Mouse (Mus musculus) hindbrain, postnatal 0 days (tissue): ENCODE data around the gene Camsap1. TPM values are rescaled to one million over a fixed set of nuclear protein-coding genes. Genes with fewer than 3 reads are reported as not detected.
A peak's percentile ranks its signal among the peaks of the same experiment; 100 is the strongest.

Source experiments
- ATAC-seq: fragments of 200-750 bp; cut with Nextera tagmentation; 2 replicates; pipeline ENCODE4 v1.8.0; 2017; ENCODE audit warnings: mild to moderate bottlenecking, moderate TSS enrichment, moderate library complexity
- DNase-seq: peaks from one replicate; pipeline ENCODE4 v3.0.0-alpha.2; 2015; ENCODE audit warnings: low spot score
- H3K27ac ChIP-seq: fragments of 300-500 bp; sonication (generic); 2 replicates; pipeline ENCODE4 v1.5.1; 2014; ENCODE audit warnings: mild to moderate bottlenecking
- H3K27me3 ChIP-seq: fragments of 300-500 bp; sonication (generic); 2 replicates; pipeline ENCODE4 v1.6.1; 2014; ENCODE audit warnings: low read length, mixed read lengths; ENCODE audit not compliant: insufficient read depth
- H3K36me3 ChIP-seq: fragments of 300-500 bp; sonication (generic); 2 replicates; pipeline ENCODE4 v1.6.1; 2014; ENCODE audit warnings: low read length, mixed read lengths; ENCODE audit not compliant: insufficient read depth
- H3K4me1 ChIP-seq: fragments of 300-500 bp; sonication (generic); 2 replicates; pipeline ENCODE4 v1.6.1; 2014; ENCODE audit warnings: antibody characterized with exemption, low read length, mixed read lengths; ENCODE audit not compliant: insufficient read depth
- H3K4me2 ChIP-seq: fragments of 300-500 bp; sonication (generic); 2 replicates; pipeline ENCODE4 v1.6.1; 2014; ENCODE audit warnings: low read depth, mild to moderate bottlenecking, low read length, moderate library complexity, mixed read lengths
- H3K4me3 ChIP-seq: fragments of 300-500 bp; sonication (generic); 2 replicates; pipeline ENCODE4 v1.5.1; 2014; ENCODE audit warnings: low read length
- H3K9ac ChIP-seq: fragments of 300-500 bp; sonication (generic); replicated peaks from 2 replicates; pipeline ENCODE4 v1.6.1; 2014; ENCODE audit warnings: mild to moderate bottlenecking, low read length, moderate library complexity, mixed read lengths
- H3K9me3 ChIP-seq: fragments of 300-500 bp; sonication (generic); 2 replicates; pipeline ENCODE4 v1.6.1; 2016; ENCODE audit warnings: low read length, mixed read lengths
- CTCF ChIP-seq: IDR thresholded peaks from 2 replicates; pipeline ENCODE4 v1.5.1; 2016; ENCODE audit warnings: antibody characterized with exemption, control low read depth, low read depth
- WGBS: fragments of 180-500 bp; shearing (Covaris S2); extraction: QIAGEN DNeasy Blood & Tissue Kit; methylation state at CpG from one replicate; pipeline ENCODE4 v1.1.7; 2014; 5-methylcytosine and 5-hydroxymethylcytosine counted together
- polyA plus RNA-seq: library from polyadenylated mRNA; unstranded; fragments of >200 nt; fragmentation: Nextera tagmentation; extraction: Ambion mirVana; gene quantifications from 2 replicates; pipeline ENCODE4 v1.2.1, GENCODE M21; 2015
- total RNA-seq: library from RNA; depleted of rRNA; stranded (reverse); fragments of >200 nt; gene quantifications from 2 replicates; pipeline ENCODE4 v1.2.3, GENCODE M21; 2014

Camsap1 gene
- total and polyA plus RNA-seq, 2 experiments from 2014 or later = 56.8 to 106 TPM

- Histone ChIP-seq H3K4me3 (no peak overlapping the region), H3K4me2 (no peak overlapping the region), H3K27me3 (no peaks in the 10 kb centered on the region), H3K36me3 (peaks cover 4% of the 10 kb centered on the region), H3K9ac (no peak overlapping the region), H3K9me3 (no peaks in the 10 kb centered on the region), H3K4me1 (peaks cover 6% of the 10 kb centered on the region; the same call in 1 of the 2 replicates), H3K27ac (no peak overlapping the region)
- no peak for TF ChIP-seq CTCF
- DNase-seq (peak; percentile 18), ATAC-seq (no peak)
- 51% methylated on average over 3 of the region's 3 CpGs for WGBS
Measured at GRCm38 (mm10) chr2:25919972-25920371, 63.1 kb downstream of the Camsap1 start.

- H3K4me3 ChIP-seq = no peak overlapping the region
- WGBS = 78% methylated on average over 2 of the region's 2 CpGs
- no peaks in the 10 kb centered on the region for H3K36me3 ChIP-seq
- H3K9ac ChIP-seq = no peak overlapping the region
- 0 out of 2 replicates have a peak overlapping the region, but pooled peaks have one; percentile 1 for H3K27ac ChIP-seq
- no peak for DNase-seq
- TF ChIP-seq CTCF = no peak
- H3K4me2 ChIP-seq = no peak overlapping the region
- no peaks in the 10 kb centered on the region for H3K9me3 ChIP-seq
- no peak for ATAC-seq
- H3K27me3 ChIP-seq = no peaks in the 10 kb centered on the region
- peaks cover 6% of the 10 kb centered on the region; the same call in 1 of the 2 replicates for H3K4me1 ChIP-seq
Measured at GRCm38 (mm10) chr2:25918408-25918807, 64.7 kb downstream of the Camsap1 start.

- TF ChIP-seq CTCF = no peak
- ATAC-seq (no peak), DNase-seq (no peak)
- no peaks in the 10 kb centered on the region for H3K27me3 ChIP-seq
- no peak overlapping the region for H3K27ac ChIP-seq
- no peak overlapping the region for H3K4me2 ChIP-seq
- H3K36me3 ChIP-seq = no peaks in the 10 kb centered on the region
- no peaks in the 10 kb centered on the region for H3K9me3 ChIP-seq
- H3K4me1 ChIP-seq = peaks cover 1% of the 10 kb centered on the region; the same call in 1 of the 2 replicates
- 82% methylated on average over 5 of the region's 5 CpGs for WGBS
- H3K4me3 ChIP-seq = no peak overlapping the region
- H3K9ac ChIP-seq = no peak overlapping the region
Measured at GRCm38 (mm10) chr2:25914821-25915220, 68.3 kb downstream of the Camsap1 start.

GRCm38 (mm10) chr2:25914201-25914600 is 68.9 kb downstream of the Camsap1 start:
- no peak overlapping the region for H3K4me3 ChIP-seq
- TF ChIP-seq CTCF = no peak
- no peaks in the 10 kb centered on the region for H3K36me3 ChIP-seq
- no peak for ATAC-seq
- no peak for DNase-seq
- WGBS = 83% methylated on average over 4 of the region's 4 CpGs
- H3K27me3 ChIP-seq = no peaks in the 10 kb centered on the region
- H3K9ac ChIP-seq = no peak overlapping the region
- no peak overlapping the region for H3K4me2 ChIP-seq
- H3K27ac ChIP-seq = no peak overlapping the region
- H3K4me1 ChIP-seq = no peaks in the 10 kb centered on the region
- H3K9me3 ChIP-seq = no peaks in the 10 kb centered on the region

GRCm38 (mm10) chr2:25913247-25913646 is 69.8 kb downstream of the Camsap1 start:
- peak; percentile 57 for DNase-seq

GRCm38 (mm10) chr2:25909872-25910271 is 73.2 kb downstream of the Camsap1 start:
- H3K36me3 ChIP-seq = no peaks in the 10 kb centered on the region
- no peak for ATAC-seq
- H3K4me3 ChIP-seq = no peak overlapping the region
- no peak overlapping the region for H3K27ac ChIP-seq
- no peaks in the 10 kb centered on the region for H3K4me1 ChIP-seq
- H3K9ac ChIP-seq = no peak overlapping the region
- no peak for TF ChIP-seq CTCF
- H3K4me2 ChIP-seq = no peak overlapping the region
- H3K27me3 ChIP-seq = no peaks in the 10 kb centered on the region
- no peaks in the 10 kb centered on the region for H3K9me3 ChIP-seq
- WGBS = 74% methylated on average over 12 of the region's 12 CpGs
- no peak for DNase-seq

More at GRCm38 (mm10) chr2:25913247-25913646, 69.8 kb downstream of the Camsap1 start:
- ATAC-seq = no peak
- H3K36me3 ChIP-seq = no peaks in the 10 kb centered on the region
- H3K4me1 ChIP-seq = no peaks in the 10 kb centered on the region
- no peaks in the 10 kb centered on the region for H3K27me3 ChIP-seq
- H3K9me3 ChIP-seq = no peaks in the 10 kb centered on the region
- TF ChIP-seq CTCF = peak; percentile 65
- H3K9ac ChIP-seq = no peak overlapping the region
- 55% methylated on average over 2 of the region's 2 CpGs for WGBS
- no peak overlapping the region for H3K4me3 ChIP-seq
- no peak overlapping the region for H3K27ac ChIP-seq
- H3K4me2 ChIP-seq = no peak overlapping the region

- TF ChIP-seq CTCF = no peak
- H3K9ac ChIP-seq = no peak overlapping the region
- no peaks in the 10 kb centered on the region for H3K4me1 ChIP-seq
- no peak overlapping the region for H3K27ac ChIP-seq
- H3K4me3 ChIP-seq = no peak overlapping the region
- H3K27me3 ChIP-seq = no peaks in the 10 kb centered on the region
- DNase-seq (no peak), ATAC-seq (no peak)
- 0 out of 2 replicates have a peak, but pooled peaks cover 9% of the 10 kb centered on the region for H3K36me3 ChIP-seq
- 84% methylated on average over 9 of the region's 9 CpGs for WGBS
- no peak overlapping the region for H3K4me2 ChIP-seq
- no peaks in the 10 kb centered on the region for H3K9me3 ChIP-seq
Measured at GRCm38 (mm10) chr2:25898970-25899369, 84.1 kb downstream of the Camsap1 start.
